Mouse (Mus musculus): ENCODE results near the gene Tep1. TPM values are rescaled to one million over a fixed set of nuclear protein-coding genes. Genes with fewer than 3 reads are reported as not detected.

The Tep1 gene
- polyA plus RNA-seq (2014; fragmentation: Illumina TruSeq; extraction: RNeasy Lipid Tissue Mini Kit (QIAGEN cat#74804); ENCODE audit: low replicate concordance) = 55.9 TPM

GRCm38 (mm10) chr14:50869889-50870804 lies at the start of gene Tep1:
Gene Tep1 (minus strand): TSS chr14:50870560.

GRCm38 (mm10) chr14:50897374-50897765 lies 27.0 kb upstream of the Tep1 start, which contains the start of gene Klhl33:
Gene Klhl33 (minus strand): TSS chr14:50897507.

GRCm38 (mm10) chr14:50807487-50808072 lies 62.8 kb downstream of the Tep1 start, which contains the start of the genes Ccnb1ip1 and Parp2:
Gene Ccnb1ip1 (minus strand): TSS chr14:50807732.
Gene Parp2 (plus strand): TSS chr14:50807841.

GRCm38 (mm10) chr14:50785251-50785637 lies 85.1 kb downstream of the Tep1 start, which contains the start of gene Ttc5:
Gene Ttc5 (minus strand): TSS chr14:50785519.

Other genes starting within 250 kb of the Tep1 start
- gene Olfr745, start 231.2 kb downstream of the Tep1 start, polyA plus RNA-seq (2014; fragmentation: Illumina TruSeq; extraction: RNeasy Lipid Tissue Mini Kit (QIAGEN cat#74804); ENCODE audit: low replicate concordance) = not detected
- not detected for gene Olfr746, start 223.5 kb downstream of the Tep1 start, polyA plus RNA-seq (2014; fragmentation: Illumina TruSeq; extraction: RNeasy Lipid Tissue Mini Kit (QIAGEN cat#74804); ENCODE audit: low replicate concordance)
- not detected for gene Olfr747, start 177.4 kb downstream of the Tep1 start, polyA plus RNA-seq (2014; fragmentation: Illumina TruSeq; extraction: RNeasy Lipid Tissue Mini Kit (QIAGEN cat#74804); ENCODE audit: low replicate concordance)
- gene Olfr748, start 163.2 kb downstream of the Tep1 start, polyA plus RNA-seq (2014; fragmentation: Illumina TruSeq; extraction: RNeasy Lipid Tissue Mini Kit (QIAGEN cat#74804); ENCODE audit: low replicate concordance) = not detected
- not detected for gene Olfr749, start 125.5 kb downstream of the Tep1 start, polyA plus RNA-seq (2014; fragmentation: Illumina TruSeq; extraction: RNeasy Lipid Tissue Mini Kit (QIAGEN cat#74804); ENCODE audit: low replicate concordance)
- 15.0 TPM for gene Ttc5, start 85.0 kb downstream of the Tep1 start, polyA plus RNA-seq (2014; fragmentation: Illumina TruSeq; extraction: RNeasy Lipid Tissue Mini Kit (QIAGEN cat#74804); ENCODE audit: low replicate concordance)
- not detected for gene Ccnb1ip1, start 62.8 kb downstream of the Tep1 start, polyA plus RNA-seq (2014; fragmentation: Illumina TruSeq; extraction: RNeasy Lipid Tissue Mini Kit (QIAGEN cat#74804); ENCODE audit: low replicate concordance)
- gene Parp2, start 62.7 kb downstream of the Tep1 start, polyA plus RNA-seq (2014; fragmentation: Illumina TruSeq; extraction: RNeasy Lipid Tissue Mini Kit (QIAGEN cat#74804); ENCODE audit: low replicate concordance) = 40.6 TPM
- gene Klhl33, start 26.9 kb upstream of the Tep1 start, polyA plus RNA-seq (2014; fragmentation: Illumina TruSeq; extraction: RNeasy Lipid Tissue Mini Kit (QIAGEN cat#74804); ENCODE audit: low replicate concordance) = 5.5 TPM
- gene Osgep, start 54.3 kb upstream of the Tep1 start, polyA plus RNA-seq (2014; fragmentation: Illumina TruSeq; extraction: RNeasy Lipid Tissue Mini Kit (QIAGEN cat#74804); ENCODE audit: low replicate concordance) = 6.3 TPM
- 6.1 TPM for gene Apex1, start 54.4 kb upstream of the Tep1 start, polyA plus RNA-seq (2014; fragmentation: Illumina TruSeq; extraction: RNeasy Lipid Tissue Mini Kit (QIAGEN cat#74804); ENCODE audit: low replicate concordance)
- gene Pip4p1, start 60.3 kb upstream of the Tep1 start, polyA plus RNA-seq (2014; fragmentation: Illumina TruSeq; extraction: RNeasy Lipid Tissue Mini Kit (QIAGEN cat#74804); ENCODE audit: low replicate concordance) = 9.2 TPM
- 250 TPM for gene Pnp, start 60.5 kb upstream of the Tep1 start, polyA plus RNA-seq (2014; fragmentation: Illumina TruSeq; extraction: RNeasy Lipid Tissue Mini Kit (QIAGEN cat#74804); ENCODE audit: low replicate concordance)
- gene Gm49342, start 74.0 kb upstream of the Tep1 start, polyA plus RNA-seq (2014; fragmentation: Illumina TruSeq; extraction: RNeasy Lipid Tissue Mini Kit (QIAGEN cat#74804); ENCODE audit: low replicate concordance) = not detected
- 51.2 TPM for gene Pnp2, start 85.4 kb upstream of the Tep1 start, polyA plus RNA-seq (2014; fragmentation: Illumina TruSeq; extraction: RNeasy Lipid Tissue Mini Kit (QIAGEN cat#74804); ENCODE audit: low replicate concordance)
- not detected for gene Rnase10, start 137.2 kb upstream of the Tep1 start, polyA plus RNA-seq (2014; fragmentation: Illumina TruSeq; extraction: RNeasy Lipid Tissue Mini Kit (QIAGEN cat#74804); ENCODE audit: low replicate concordance)
- not detected for gene Rnase9, start 171.3 kb upstream of the Tep1 start, polyA plus RNA-seq (2014; fragmentation: Illumina TruSeq; extraction: RNeasy Lipid Tissue Mini Kit (QIAGEN cat#74804); ENCODE audit: low replicate concordance)
- not detected for gene Rnase11, start 179.6 kb upstream of the Tep1 start, polyA plus RNA-seq (2014; fragmentation: Illumina TruSeq; extraction: RNeasy Lipid Tissue Mini Kit (QIAGEN cat#74804); ENCODE audit: low replicate concordance)
- not detected for gene Rnase12, start 187.1 kb upstream of the Tep1 start, polyA plus RNA-seq (2014; fragmentation: Illumina TruSeq; extraction: RNeasy Lipid Tissue Mini Kit (QIAGEN cat#74804); ENCODE audit: low replicate concordance)
- not detected for gene Olfr750, start 203.9 kb upstream of the Tep1 start, polyA plus RNA-seq (2014; fragmentation: Illumina TruSeq; extraction: RNeasy Lipid Tissue Mini Kit (QIAGEN cat#74804); ENCODE audit: low replicate concordance)
- 270 TPM for gene Rnase4, start 220.5 kb upstream of the Tep1 start, polyA plus RNA-seq (2014; fragmentation: Illumina TruSeq; extraction: RNeasy Lipid Tissue Mini Kit (QIAGEN cat#74804); ENCODE audit: low replicate concordance)
- 15.4 TPM for gene Ang, start 220.6 kb upstream of the Tep1 start, polyA plus RNA-seq (2014; fragmentation: Illumina TruSeq; extraction: RNeasy Lipid Tissue Mini Kit (QIAGEN cat#74804); ENCODE audit: low replicate concordance)
- not detected for gene Eddm3b, start 243.9 kb upstream of the Tep1 start, polyA plus RNA-seq (2014; fragmentation: Illumina TruSeq; extraction: RNeasy Lipid Tissue Mini Kit (QIAGEN cat#74804); ENCODE audit: low replicate concordance)

Data from small intestine, adult 10 weeks (tissue).